Mouse (Mus musculus) bone marrow macrophage, adult 2 months (primary cell): ENCODE measurements around the gene Cep128. TPM values are rescaled to one million over a fixed set of nuclear protein-coding genes. Genes with fewer than 3 reads are reported as not detected.

ENCODE experiments used
- H3K27ac ChIP-seq: 2 replicates; pipeline ENCODE4 v1.5.1; 2012; ENCODE audit warnings: low read depth, low read length; ENCODE audit not compliant: insufficient read depth
- H3K4me1 ChIP-seq: 2 replicates; pipeline ENCODE4 v1.6.1; 2012; ENCODE audit warnings: low read length; ENCODE audit not compliant: control insufficient read depth, insufficient read depth
- H3K4me3 ChIP-seq: 2 replicates; pipeline ENCODE4 v1.5.1; 2012; ENCODE audit warnings: mild to moderate bottlenecking, low read length, moderate library complexity; ENCODE audit not compliant: insufficient read depth
- CTCF ChIP-seq: IDR thresholded peaks from 2 replicates; pipeline ENCODE4 v1.5.1; 2012; ENCODE audit warnings: low read depth, mild to moderate bottlenecking, low read length, moderate library complexity
- POLR2A ChIP-seq: IDR thresholded peaks from 2 replicates; pipeline ENCODE4 v1.6.1; 2012; ENCODE audit warnings: mild to moderate bottlenecking, low read depth, low read length, borderline replicate concordance
- polyA plus RNA-seq: library from polyadenylated mRNA; stranded (reverse); fragments of >200 nt; gene quantifications from 2 replicates; pipeline ENCODE4 v1.2.4, GENCODE M21; 2012; ENCODE audit not compliant: missing spikeins, insufficient read depth, insufficient read length

Gene Cep128
- polyA plus RNA-seq, 1 experiment = 21.0 TPM

DNA sequence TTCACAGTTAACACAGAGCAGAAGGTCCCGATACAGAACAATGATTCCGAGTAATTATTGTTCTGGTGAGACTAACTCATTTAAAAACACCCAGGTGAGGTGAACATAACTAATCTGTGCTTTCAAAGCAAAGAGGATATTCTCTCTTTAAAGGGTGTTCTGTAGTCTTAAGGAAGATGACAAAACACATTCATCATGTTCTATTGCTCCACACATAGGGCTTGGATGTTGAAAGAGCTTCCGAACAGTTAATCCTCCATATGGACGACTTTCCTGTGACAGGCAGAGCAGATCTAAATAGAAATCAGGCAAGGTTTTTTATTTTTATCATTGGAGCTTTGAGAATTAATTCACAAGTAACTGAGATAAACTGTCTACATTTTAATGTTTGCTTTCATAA is 342.8 kb downstream of the Cep128 start:
- TF ChIP-seq POLR2A (no peak), CTCF (no peak)

GRCm38 (mm10) chr12:91040267-91040905 is 343.8 kb downstream of the Cep128 start:
- Histone ChIP-seq H3K4me1 (peaks cover 6% of the 10 kb centered on the region), H3K4me3 (no peak overlapping the region), H3K27ac (no peak overlapping the region)
- TF ChIP-seq CTCF = no peak
- TF ChIP-seq POLR2A = no peak

More for the DNA sequence above, 342.8 kb downstream of the Cep128 start:
- Histone ChIP-seq H3K4me1 (peaks cover 6% of the 10 kb centered on the region), H3K27ac (no peak overlapping the region), H3K4me3 (no peak overlapping the region)

DNA sequence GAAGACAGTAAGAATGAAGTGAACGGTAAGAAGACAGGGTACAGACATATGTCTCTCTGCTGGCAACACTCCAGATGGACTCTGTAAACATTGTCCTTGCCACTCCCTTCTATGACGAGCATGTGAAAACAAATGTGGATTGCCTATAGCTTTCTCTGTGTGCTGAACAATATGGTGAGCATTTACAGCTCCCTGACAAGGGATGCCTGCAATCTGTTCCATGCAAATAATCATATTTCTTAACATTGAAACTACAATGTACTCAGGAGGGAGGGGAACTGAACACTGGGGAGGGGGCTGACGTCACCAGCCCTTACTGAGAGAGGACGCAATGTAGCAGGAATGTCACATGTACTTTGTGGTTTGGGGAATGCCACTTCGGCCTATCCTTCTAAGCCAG is 355.1 kb downstream of the Cep128 start:
- Histone ChIP-seq H3K4me1 (no peaks in the 10 kb centered on the region), H3K4me3 (no peak overlapping the region), H3K27ac (no peak overlapping the region)
- TF ChIP-seq CTCF (no peak), POLR2A (no peak)

DNA sequence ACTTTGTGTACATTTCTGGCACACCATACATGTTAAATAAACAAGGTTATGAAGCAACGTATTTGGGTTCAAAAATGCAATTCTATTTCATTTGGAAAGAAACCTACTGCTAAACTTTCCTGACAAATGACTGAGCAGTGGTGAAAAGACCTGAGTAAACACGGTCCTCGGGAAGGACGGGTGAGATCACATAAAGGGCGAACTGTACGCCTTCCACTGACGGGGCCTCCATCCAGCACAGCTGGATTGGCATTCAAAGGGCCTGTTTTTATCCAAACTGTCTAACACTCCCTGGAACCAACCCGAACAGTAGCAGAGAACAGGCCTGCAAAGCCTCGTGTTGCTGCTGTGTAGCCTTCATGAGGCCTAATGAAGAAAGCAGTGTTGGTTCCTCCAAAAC is 356.5 kb downstream of the Cep128 start:
- TF ChIP-seq CTCF = no peak
- no peak for TF ChIP-seq POLR2A
- no peaks in the 10 kb centered on the region for H3K4me1 ChIP-seq
- no peak overlapping the region for H3K27ac ChIP-seq
- no peak overlapping the region for H3K4me3 ChIP-seq

GRCm38 (mm10) chr12:91027100-91027499 is 357.1 kb downstream of the Cep128 start:
- Histone ChIP-seq H3K4me1 (no peaks in the 10 kb centered on the region), H3K27ac (no peak overlapping the region), H3K4me3 (no peak overlapping the region)
- TF ChIP-seq POLR2A (no peak), CTCF (no peak)

GRCm38 (mm10) chr12:91015075-91015474 is 369.1 kb downstream of the Cep128 start:
- no peak overlapping the region for H3K27ac ChIP-seq
- H3K4me3 ChIP-seq = no peak overlapping the region
- 0 out of 2 replicates have a peak, but pooled peaks cover 5% of the 10 kb centered on the region for H3K4me1 ChIP-seq
- TF ChIP-seq POLR2A = no peak
- no peak for TF ChIP-seq CTCF

- no peak overlapping the region for H3K27ac ChIP-seq
- peaks cover 9% of the 10 kb centered on the region; the same call in 1 of the 2 replicates for H3K4me1 ChIP-seq
- no peak overlapping the region for H3K4me3 ChIP-seq
- no peak for TF ChIP-seq CTCF
- TF ChIP-seq POLR2A = no peak
Measured at GRCm38 (mm10) chr12:91013043-91013442, 371.2 kb downstream of the Cep128 start.

DNA sequence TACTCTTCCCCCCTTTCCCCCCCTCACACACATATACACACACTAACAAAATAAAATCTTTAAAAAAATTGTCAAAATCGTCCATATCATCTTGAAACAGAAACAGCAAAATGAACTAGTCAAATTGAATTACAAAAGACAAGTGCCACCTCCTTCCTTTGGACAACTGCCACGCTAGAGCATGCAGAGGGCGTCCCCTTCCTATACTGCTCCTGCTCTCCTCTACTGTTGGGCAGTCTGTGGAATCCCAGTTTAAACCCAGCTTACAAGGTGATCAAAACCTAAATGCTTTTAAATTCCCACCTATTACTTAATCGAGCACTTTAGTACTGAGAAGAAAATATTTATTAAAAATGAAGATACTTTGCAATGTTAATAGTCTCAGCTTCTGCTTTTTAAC is 372.0 kb downstream of the Cep128 start:
- H3K4me1 ChIP-seq = peaks cover 9% of the 10 kb centered on the region; the same call in 1 of the 2 replicates
- TF ChIP-seq CTCF = no peak
- TF ChIP-seq POLR2A = no peak
- H3K4me3 ChIP-seq = no peak overlapping the region
- no peak overlapping the region for H3K27ac ChIP-seq

GRCm38 (mm10) chr12:91008736-91009135 is 375.5 kb downstream of the Cep128 start:
- TF ChIP-seq CTCF = no peak
- TF ChIP-seq POLR2A = no peak
- no peak overlapping the region for H3K27ac ChIP-seq
- H3K4me3 ChIP-seq = no peak overlapping the region
- H3K4me1 ChIP-seq = peaks cover 9% of the 10 kb centered on the region; the same call in 1 of the 2 replicates

DNA sequence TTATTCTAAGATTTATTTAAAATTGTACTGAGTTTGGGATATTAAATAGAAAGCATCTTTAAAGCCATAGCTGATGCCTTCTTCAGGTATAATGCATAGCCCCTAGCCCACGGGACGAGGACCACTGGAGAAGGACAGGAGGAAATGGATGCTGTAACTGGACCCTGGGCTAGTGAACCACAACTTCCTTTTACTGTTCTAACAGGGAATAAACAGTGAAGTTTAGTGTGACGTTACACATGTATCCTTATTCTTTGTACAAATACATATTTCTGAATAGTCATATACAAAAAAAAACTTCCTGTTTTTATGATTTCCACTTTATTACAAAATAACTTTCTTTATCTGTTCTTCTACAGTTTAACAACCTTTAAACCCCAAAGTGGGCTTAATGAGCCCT is 376.0 kb downstream of the Cep128 start:
- H3K27ac ChIP-seq = no peak overlapping the region
- H3K4me3 ChIP-seq = no peak overlapping the region
- TF ChIP-seq POLR2A (no peak), CTCF (no peak)
- H3K4me1 ChIP-seq = peaks cover 9% of the 10 kb centered on the region; the same call in 1 of the 2 replicates
